Mouse (Mus musculus) thymus, postnatal 25 days (tissue): ENCODE measurements around the gene Ttbk1.

Experiments used
- DNase-seq: peaks from one replicate; pipeline ENCODE4 v3.0.0; 2022

Ttbk1 gene

DNA sequence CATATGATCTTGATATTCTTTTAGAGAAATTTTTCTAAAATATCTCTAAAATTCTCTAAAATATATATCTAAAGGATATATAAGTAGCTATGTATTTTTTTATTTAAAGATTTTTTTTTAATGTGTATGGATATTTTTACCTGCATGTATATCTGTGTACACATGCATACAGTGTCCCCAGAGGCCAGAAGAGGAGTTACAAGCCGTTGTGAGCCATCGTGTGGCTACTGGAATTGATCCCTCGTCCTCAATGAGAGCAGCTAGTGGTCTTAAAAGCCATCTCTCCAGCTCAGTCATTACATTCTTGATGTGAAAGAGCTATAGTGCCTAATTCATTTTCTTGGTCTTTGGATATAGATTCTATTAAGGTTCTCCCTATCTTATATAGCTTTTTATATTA is 79.0 kb downstream of the Ttbk1 start:
- no peak for DNase-seq

DNA sequence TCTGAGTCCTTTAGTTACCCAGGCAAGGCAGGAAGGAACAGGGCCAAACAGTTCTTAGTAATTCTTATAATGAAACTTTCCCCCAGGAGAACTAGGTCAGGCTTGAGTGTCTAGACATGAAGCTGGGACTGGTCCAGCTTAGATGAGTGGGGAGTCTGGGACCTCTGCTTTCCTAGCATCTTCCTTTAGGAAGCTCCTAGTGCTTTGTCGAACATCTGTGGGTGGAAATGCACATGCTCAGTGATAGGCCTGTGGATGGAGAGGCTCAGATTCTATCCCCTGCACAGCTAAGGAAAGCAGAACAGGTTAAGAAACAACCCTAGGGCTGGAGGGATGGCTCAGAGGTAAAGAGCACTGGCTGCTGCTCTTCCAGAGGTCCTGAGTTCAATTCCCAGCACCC is 92.8 kb downstream of the Ttbk1 start:
- DNase-seq = no peak

DNA sequence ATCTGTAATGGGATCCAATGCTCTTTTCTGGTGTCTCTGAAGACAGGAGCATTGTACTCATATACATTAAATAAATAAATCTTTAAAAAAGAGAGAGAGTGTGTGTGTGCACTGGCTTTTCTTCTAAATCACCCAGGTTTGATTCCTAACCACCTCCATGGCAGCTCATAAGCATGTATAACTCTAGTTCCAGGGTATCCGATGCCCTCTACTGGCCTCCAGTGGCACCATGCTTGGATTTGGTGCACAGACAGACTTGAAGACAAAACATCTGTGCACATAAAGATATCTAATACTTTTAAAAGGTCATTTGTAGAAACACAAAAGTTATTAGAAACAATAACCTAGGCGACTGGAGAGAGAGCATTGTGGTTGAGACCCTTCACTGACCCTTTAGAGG is 94.5 kb downstream of the Ttbk1 start:
- peak; percentile 42 for DNase-seq
